9 mouse cellular contexts compared by ENCODE assay signal in the genomic region with DNA sequence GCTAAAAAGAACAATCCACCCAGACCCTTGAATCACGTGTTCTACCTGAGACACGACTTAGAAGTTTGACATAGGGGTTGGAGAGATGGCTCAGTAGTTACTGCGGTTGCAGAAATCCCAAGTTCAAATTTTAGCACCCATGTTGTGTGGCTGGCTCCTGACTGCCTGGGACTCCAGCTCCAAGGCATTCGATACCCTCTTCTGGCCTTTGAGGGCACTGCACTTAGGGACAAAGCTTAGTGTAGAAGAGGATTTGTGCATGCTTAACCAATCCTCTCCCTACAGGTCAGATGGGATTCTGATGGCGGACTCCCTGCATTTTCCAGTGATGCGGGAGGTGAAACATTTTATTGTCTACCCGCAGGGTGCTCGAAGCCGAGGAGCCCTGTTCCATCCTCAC. TPM values are rescaled to one million over a fixed set of nuclear protein-coding genes. Genes with fewer than 3 reads are reported as not detected.
DNase-seq lines count a peak whose midpoint lies in the region; ATAC-seq and TF ChIP-seq lines count a peak whose summit lies in the region.
"Had no signal": no experiment of that assay in that cellular context is flagged by ENCODE, and none has a peak within 500 bp of the region (broad histone marks: within the 10 kb centered on the region; RNA-seq: fewer than 3 reads in every experiment).

No protein-coding gene starts in this region.

- H3K4me2 ChIP-seq in liver, embryonic 12.5 days: no peak overlapping the region
- H3K4me2 ChIP-seq: neural tube, embryonic 13.5 days had no signal

- ATAC-seq in liver, embryonic 12.5 days: peak; percentile 39; the same call in 1 of the 2 replicates

- no peak overlapping the region for H3K27ac ChIP-seq in thymus, adult 2 months (ENCODE audit: control insufficient read depth, insufficient read depth, low read length)
- H3K27ac ChIP-seq in liver, embryonic 12.5 days: no peak overlapping the region
- H3K27ac ChIP-seq: neural tube, embryonic 13.5 days had no signal

- intact Hi-C loops in heart, postnatal 14 days (cut with DNase I): loop anchor here (1.0 to 5.0 kb wide), 2 partner anchors 100 to 120 kb away; no protein-coding TSS in a partner anchor

- no peaks in the 10 kb centered on the region for H3K27me3 ChIP-seq in thymus, adult 2 months (ENCODE audit: control insufficient read depth, insufficient read depth, low read length)
- no peaks in the 10 kb centered on the region for H3K27me3 ChIP-seq in liver, embryonic 12.5 days (replicated peaks)
- H3K27me3 ChIP-seq: neural tube, embryonic 13.5 days had no signal

- no peaks in the 10 kb centered on the region for H3K36me3 ChIP-seq in thymus, adult 2 months (ENCODE audit: control insufficient read depth, insufficient read depth, low read length)
- H3K36me3 ChIP-seq in liver, embryonic 12.5 days: no peaks in the 10 kb centered on the region
- H3K36me3 ChIP-seq: neural tube, embryonic 13.5 days had no signal

- H3K4me3 ChIP-seq in thymus, adult 2 months (ENCODE audit: control insufficient read depth, insufficient read depth, low read length): no peak overlapping the region
- H3K4me3 ChIP-seq in liver, embryonic 12.5 days: no peak overlapping the region
- H3K4me3 ChIP-seq: neural tube, embryonic 13.5 days had no signal

- H3K9me3 ChIP-seq in liver, embryonic 12.5 days (replicated peaks): no peaks in the 10 kb centered on the region
- H3K9me3 ChIP-seq: neural tube, embryonic 13.5 days had no signal

- DNase-seq in adrenal gland, adult (ENCODE audit: inconsistent age in 2 of 2, low spot score in 1 of 2): peak; percentile 34 to 81
- no peak for DNase-seq in adrenal gland, postnatal 4 days (ENCODE audit: low spot score in 2 of 2)
- peak; percentile 49 for DNase-seq in thymus, adult 2 months
- no peak for DNase-seq in thymus, adult 18-20 months
- DNase-seq in embryo, embryonic 10.5 days (ENCODE audit: low spot score): peak; percentile 54
- peak; percentile 50 to 76 for DNase-seq in heart, postnatal 14 days
- DNase-seq in retina, postnatal 1 day: peak; percentile 68

- no peak for TF ChIP-seq POLR2A in thymus, adult 2 months (IDR thresholded peaks at IDR 0.05; ENCODE audit: control insufficient read depth, extremely low read depth, insufficient read depth, low read length, poor library complexity)

- TF ChIP-seq CTCF in thymus, adult 2 months (IDR thresholded peaks at IDR 0.05; ENCODE audit: borderline replicate concordance, control insufficient read depth, extremely low read depth, insufficient read depth, low read length, poor library complexity): peak; percentile 17; the same call in 1 of the 2 replicates

- WGBS in thymus, adult 2 months: 86% methylated on average over 9 of the region's 9 CpGs
- 63% methylated on average over 9 of the region's 9 CpGs for WGBS in liver, embryonic 12.5 days (ENCODE audit: insufficient replicate concordance)

- no peak overlapping the region for H3K9ac ChIP-seq in liver, embryonic 12.5 days
- H3K9ac ChIP-seq: neural tube, embryonic 13.5 days had no signal

- H3K4me1 ChIP-seq in thymus, adult 2 months (replicated peaks; ENCODE audit: control insufficient read depth, insufficient read depth, low read length): no peaks in the 10 kb centered on the region
- H3K4me1 ChIP-seq in liver, embryonic 12.5 days: no peaks in the 10 kb centered on the region

RNA-seq across cellular contexts. Expression of a gene that starts 15.6 kb away (rescaled TPM):
- 10 to 100 TPM; 16.8 to 18.4 TPM for total RNA-seq in adrenal gland, postnatal 4 days (2021)
- polyA plus RNA-seq in thymus, adult 2 months (2012; rRNA removed): 2.8 and 4.5 TPM in 2 replicates
- 10 to 100 TPM; 47.7 to 50.7 TPM for total RNA-seq in heart, postnatal 14 days (2021)
- 12.6 and 13.5 TPM in 2 replicates for polyA plus RNA-seq in liver, embryonic 12.5 days (2016; fragmentation: Nextera tagmentation; extraction: Ambion mirVana)

Comparison
In these comparisons a context has a peak if more than half of its experiments do, and no peak if none do; other contexts are left out.
1. DNase-seq: peak in adrenal gland, adult (2 of 2), thymus, adult 2 months (single experiment), embryo, embryonic 10.5 days (single experiment), heart, postnatal 14 days (2 of 2) and retina, postnatal 1 day (single experiment); none in adrenal gland, postnatal 4 days (0 of 2) and thymus, adult 18-20 months (0 of 2).